Mouse (Mus musculus) gastrocnemius, postnatal 14 days (tissue): ENCODE measurements around the gene Prom1. TPM values are rescaled to one million over a fixed set of nuclear protein-coding genes. Genes with fewer than 3 reads are reported as not detected.
A peak's percentile ranks its signal among the peaks of the same experiment; 100 is the strongest.
"Not testable (repeated sequence)": the region's sequence is repeated elsewhere in the genome, so short reads cannot be mapped to it uniquely, and the experiment has no call there.

ENCODE experiments used
- DNase-seq: peaks from one replicate; pipeline ENCODE4 v3.0.0; 2021; ENCODE audit warnings: mixed read lengths
- intact Hi-C: fragments of 180-260 bp; cut with DNase I; formaldehyde crosslinking; loops from one replicate; pipeline ENCODE4 v1.15.1; 2025; ENCODE audit warnings: low total_unique reads
- long read RNA-seq, 2 experiments: library from polyadenylated mRNA; stranded (forward); transcript quantifications; one replicate each; pipeline ENCODE4 v2.0.0; 2021
- total RNA-seq, 2 experiments: library from RNA; stranded (reverse); gene quantifications; 2 replicates each; pipeline ENCODE4 v1.2.3; 2021

The Prom1 gene
- total RNA-seq, result 10 to 100 TPM; 13.1 to 19.7 TPM
- long read RNA-seq, experiment 1, partial matches to known transcripts, result 0 of 2 reads
- long read RNA-seq, experiment 1, other reads (novel, unspliced or antisense), result 1 of 2 reads
- long read RNA-seq, experiment 2, partial matches to known transcripts, result 0 of 6 reads
- long read RNA-seq, experiment 2, other reads (novel, unspliced or antisense), result 3 of 6 reads

GRCm38 (mm10) chr5:44101231-44102110, at the start of gene Prom1:
TSS of gene Prom1 (minus strand) at chr5:44102032.
- intact Hi-C loops, result no loop called here

DNA sequence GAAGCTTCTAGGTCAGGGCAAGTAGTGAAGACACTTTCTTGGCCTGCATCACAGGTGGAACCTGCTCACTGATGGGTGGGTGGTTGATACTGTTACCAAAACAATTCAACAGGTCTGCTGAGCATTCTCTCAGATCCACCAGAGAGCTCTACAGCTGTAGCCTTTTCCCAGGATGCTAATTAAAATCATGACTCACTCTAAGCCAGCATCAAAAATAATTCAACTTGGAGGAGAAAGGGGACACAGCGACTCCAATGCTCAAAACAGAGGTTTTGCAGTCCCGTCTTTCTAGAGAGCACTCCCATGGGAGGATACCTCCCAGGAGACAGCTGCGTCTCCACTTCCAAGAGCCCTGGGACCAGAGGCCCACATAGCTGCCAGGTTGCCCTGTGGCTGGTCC, 45.9 kb upstream of the Prom1 start:
- DNase-seq, result no peak
- intact Hi-C loops, result no loop called here

More at GRCm38 (mm10) chr5:44101231-44102110, at the start of gene Prom1:
- peak; percentile 33 for DNase-seq

DNA sequence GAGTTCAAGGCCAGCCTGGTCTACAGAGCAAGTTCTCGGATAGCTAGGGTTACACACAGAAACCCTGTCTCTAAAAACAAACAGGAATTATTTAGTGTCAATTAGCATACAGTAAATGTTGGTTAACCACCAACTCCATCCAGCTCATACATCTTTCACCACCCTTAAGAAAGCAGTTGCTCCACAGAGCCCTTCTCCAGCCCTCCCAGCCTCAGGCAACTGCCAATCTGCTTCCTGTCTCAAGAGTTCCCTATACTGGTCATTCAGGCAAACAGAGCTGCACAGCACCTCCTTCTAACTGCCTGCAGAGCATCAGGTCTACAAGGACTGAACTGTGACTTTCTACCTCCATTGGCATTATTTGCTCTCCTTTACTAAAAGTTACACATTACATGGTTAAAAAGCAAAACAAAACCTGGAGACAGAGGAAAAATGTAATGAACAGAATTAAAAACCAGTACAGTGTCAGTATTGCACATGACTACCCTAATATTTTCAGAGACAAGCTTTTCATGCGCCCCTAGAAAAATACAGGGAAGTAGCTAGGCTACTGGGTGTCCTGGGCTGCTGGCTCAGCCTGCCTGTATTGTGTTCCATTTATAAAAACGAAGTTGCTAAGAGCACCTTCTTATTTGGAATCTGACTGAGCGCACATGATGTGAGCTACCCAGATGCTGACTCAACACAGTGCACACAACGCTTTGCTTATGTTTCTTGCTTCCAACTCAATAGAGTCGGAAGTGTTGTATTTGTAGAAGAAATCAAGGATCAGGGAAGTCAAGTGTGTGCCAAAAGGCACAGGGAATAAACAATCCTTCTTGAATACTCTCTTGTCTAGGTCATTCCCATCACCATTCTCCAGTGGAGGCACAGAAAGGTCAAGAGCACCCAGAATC, 44.9 kb upstream of the Prom1 start:
- intact Hi-C loops, result no loop called here
- DNase-seq, result no peak

- DNase-seq, result no peak
- intact Hi-C loops, result no loop called here
Observed at GRCm38 (mm10) chr5:44143467-44144235, 41.8 kb upstream of the Prom1 start.

DNA sequence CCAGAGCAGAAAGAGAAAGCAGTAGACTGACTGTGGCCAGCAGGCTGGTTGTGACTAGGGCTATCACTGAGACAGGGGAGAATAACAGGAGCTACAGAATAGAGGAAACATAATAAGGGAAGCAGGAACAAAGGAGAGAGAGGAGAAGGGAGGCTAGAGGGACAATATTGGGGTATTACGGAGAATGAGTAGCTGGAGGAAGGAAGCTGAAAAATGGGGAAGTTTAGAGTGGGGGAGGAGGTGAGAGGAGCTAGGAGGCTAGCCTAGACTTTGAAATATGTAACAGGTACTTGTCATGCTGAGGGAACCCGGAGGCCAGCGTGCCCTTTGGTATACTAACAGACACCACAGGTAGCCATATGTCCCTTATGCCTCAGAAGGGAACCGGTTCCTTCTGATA, 25.7 kb upstream of the Prom1 start:
- intact Hi-C loops, result no loop called here
- DNase-seq, result no peak

DNA sequence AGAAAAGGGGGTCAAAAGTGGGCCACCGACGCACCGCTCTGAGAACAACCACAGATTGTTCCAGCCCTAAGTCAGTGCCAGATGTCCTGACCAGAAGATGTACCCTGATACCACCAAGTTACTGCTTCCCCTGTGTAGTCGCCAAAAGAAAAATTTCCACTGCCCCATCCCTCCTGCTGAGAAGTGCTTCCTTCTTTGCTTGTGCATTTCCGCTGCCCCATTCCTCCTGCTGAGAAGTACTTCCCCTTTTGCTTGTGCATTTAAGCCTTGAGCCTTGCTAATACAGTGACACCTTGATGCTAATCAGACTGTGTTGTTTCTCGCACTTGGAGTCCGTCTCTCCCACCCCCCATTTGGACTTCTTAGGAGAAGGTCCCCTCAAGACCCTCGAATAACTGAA, 24.7 kb upstream of the Prom1 start:
- DNase-seq, intact Hi-C loops: not testable (repeated sequence)

- intact Hi-C loops, result no loop called here
- no peak for DNase-seq
Observed at GRCm38 (mm10) chr5:44121390-44121789, 19.6 kb upstream of the Prom1 start.

GRCm38 (mm10) chr5:44113138-44113537, 11.3 kb upstream of the Prom1 start:
- intact Hi-C loops, result no loop called here
- no peak for DNase-seq

DNA sequence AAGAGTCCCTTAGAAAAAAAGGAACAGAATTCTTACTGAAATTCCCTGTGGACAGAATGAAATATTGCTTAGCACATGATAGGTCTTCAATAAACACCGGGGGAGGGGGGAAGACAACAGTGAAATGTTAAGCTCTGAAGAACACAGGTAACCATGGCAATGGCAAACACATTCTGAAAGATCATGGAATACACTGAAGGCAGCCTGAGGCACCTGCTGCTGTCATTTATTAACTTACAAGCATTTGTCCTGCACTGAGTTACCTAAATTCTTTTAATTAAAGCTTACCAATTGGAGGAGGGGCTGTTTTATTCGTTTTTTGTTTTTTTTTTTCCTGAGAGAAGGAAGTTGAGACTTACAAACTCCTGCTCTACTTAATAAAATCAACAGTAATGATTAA, 7.3 kb upstream of the Prom1 start:
- no peak for DNase-seq
- intact Hi-C loops, result no loop called here

GRCm38 (mm10) chr5:44108125-44108524, 6.3 kb upstream of the Prom1 start:
- DNase-seq, result no peak
- intact Hi-C loops, result no loop called here

- no peak for DNase-seq
- intact Hi-C loops, result no loop called here
Observed at GRCm38 (mm10) chr5:44105192-44105591, 3.4 kb upstream of the Prom1 start.

DNA sequence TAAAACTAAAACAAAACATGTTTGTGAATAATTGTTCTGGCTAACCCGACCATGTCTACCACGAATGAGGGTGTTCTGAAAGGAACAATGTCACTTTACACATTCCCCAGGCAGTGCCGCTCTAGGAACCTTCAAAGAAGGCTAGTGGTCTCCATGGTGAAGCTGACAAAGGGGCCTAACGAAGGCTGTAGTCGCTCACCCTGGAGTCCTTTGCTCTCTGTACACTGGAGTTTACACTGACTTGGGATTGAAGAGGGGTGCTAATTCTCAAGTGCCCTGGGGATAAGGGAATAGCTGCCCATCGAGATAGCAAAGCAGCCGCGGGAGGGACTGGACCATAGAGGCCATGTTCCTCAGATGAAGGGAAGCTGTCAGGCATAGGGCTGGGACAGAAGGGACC, 2.9 kb upstream of the Prom1 start:
- intact Hi-C loops, result no loop called here
- no peak for DNase-seq

DNA sequence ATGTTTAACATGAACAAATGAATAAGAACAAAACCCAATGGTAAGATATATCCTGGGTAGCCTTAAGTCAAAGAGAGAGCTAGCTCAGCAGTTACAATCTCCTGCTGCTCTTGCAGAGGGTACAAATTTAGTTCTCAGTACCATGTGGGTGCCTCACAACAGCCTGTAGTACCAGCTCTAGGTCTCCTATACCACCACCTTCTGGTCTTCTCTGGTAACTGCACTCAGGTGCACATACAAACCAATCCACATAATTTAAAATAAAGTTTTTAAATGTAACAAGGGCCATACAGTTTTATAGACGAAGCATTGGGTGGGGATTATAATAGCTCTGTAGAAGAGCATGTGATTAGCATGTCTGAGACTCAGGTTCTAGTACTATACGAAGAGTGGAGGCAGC, 2.3 kb upstream of the Prom1 start:
- intact Hi-C loops, result no loop called here
- no peak for DNase-seq

GRCm38 (mm10) chr5:44103121-44103520, 1.3 kb upstream of the Prom1 start:
- intact Hi-C loops, result no loop called here
- no peak for DNase-seq

- intact Hi-C loops, result no loop called here
- DNase-seq, result peak; percentile 24
Observed at GRCm38 (mm10) chr5:44100544-44101230, 1.1 kb downstream of the Prom1 start.

DNA sequence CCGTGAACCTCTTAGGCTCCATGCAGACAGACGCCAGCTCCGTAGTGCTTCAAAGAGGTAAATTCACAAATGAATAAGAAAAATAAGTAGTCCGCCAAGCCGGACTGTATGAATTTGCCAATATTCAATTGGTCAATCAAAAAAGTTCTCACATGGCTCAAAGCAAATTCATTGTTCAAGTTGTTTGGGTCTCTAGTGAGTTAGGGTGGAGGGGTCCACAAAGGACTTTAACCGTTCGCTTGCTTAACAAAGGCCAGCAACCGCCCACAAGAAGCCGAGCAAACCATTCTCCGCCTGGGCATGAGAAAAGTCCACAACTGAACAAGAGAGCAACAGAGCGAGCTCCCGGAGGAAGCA, 1.7 kb downstream of the Prom1 start:
- no peak for DNase-seq
- intact Hi-C loops, result no loop called here

DNA sequence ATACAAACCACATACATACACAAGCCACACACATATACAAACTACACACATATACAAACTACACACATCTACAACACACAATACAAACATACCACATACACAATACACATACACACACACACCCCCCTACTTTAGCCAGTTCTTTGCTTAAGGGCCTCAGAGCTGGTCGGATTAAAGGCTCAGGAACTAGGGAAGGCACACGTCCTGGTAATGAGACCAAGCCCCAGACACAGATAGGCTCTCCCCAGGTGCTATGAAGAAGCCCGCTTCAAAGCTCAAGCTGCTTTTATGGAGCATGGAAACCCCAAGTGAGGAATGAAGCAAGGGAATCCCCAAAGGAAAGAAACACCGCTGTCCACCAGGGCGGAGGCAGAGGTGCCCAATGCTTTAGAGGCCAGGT, 4.8 kb downstream of the Prom1 start:
- DNase-seq, result no peak
- intact Hi-C loops, result no loop called here

- intact Hi-C loops, result no loop called here
- DNase-seq, result no peak
Observed at GRCm38 (mm10) chr5:44096106-44096505, 5.7 kb downstream of the Prom1 start.

GRCm38 (mm10) chr5:44095697-44096096, 6.1 kb downstream of the Prom1 start:
- intact Hi-C loops, result no loop called here
- DNase-seq, result no peak
